Mouse (Mus musculus): ENCODE results near the gene Sipa1l1. TPM values are rescaled to one million over a fixed set of nuclear protein-coding genes. Genes with fewer than 3 reads are reported as not detected.

Sipa1l1 gene
- 4.3 and 5.5 TPM in 2 replicates for polyA plus RNA-seq (2015; fragmentation: Nextera tagmentation; extraction: Ambion mirVana)

GRCm38 (mm10) chr12:82168820-82169533 is at the start of gene Sipa1l1:
Sipa1l1 (plus strand) TSS chr12:82169320.
- H3K4me3 ChIP-seq (replicated peaks): peak within 1 kb of the TSS; percentile 85
- no peaks in the 10 kb centered on the region for H3K36me3 ChIP-seq
- ATAC-seq (ENCODE audit: low read depth): peak; percentile 89
- peak; percentile 87 for DNase-seq
- H3K4me2 ChIP-seq: peak within 1 kb of the TSS; percentile 90
- WGBS (ENCODE audit: insufficient replicate concordance): 1% methylated on average over 39 of the region's 43 CpGs
- no peaks in the 10 kb centered on the region for H3K9me3 ChIP-seq (replicated peaks)
- H3K4me1 ChIP-seq (replicated peaks): peaks cover 41% of the 10 kb centered on the region
- peak within 1 kb of the TSS; percentile 65 for H3K27ac ChIP-seq
- peak within 1 kb of the TSS; percentile 81 for H3K9ac ChIP-seq
- peaks cover 18% of the 10 kb centered on the region for H3K27me3 ChIP-seq

- ATAC-seq (ENCODE audit: low read depth) (no peak), DNase-seq (no peak)
- no peak overlapping the region for H3K4me3 ChIP-seq (replicated peaks)
- H3K9me3 ChIP-seq (replicated peaks): no peaks in the 10 kb centered on the region
- peaks cover 4% of the 10 kb centered on the region; the same call in 1 of the 2 replicates for H3K4me1 ChIP-seq (replicated peaks)
- H3K4me2 ChIP-seq: no peak overlapping the region
- H3K27ac ChIP-seq: no peak overlapping the region
- no peaks in the 10 kb centered on the region for H3K36me3 ChIP-seq
- no peaks in the 10 kb centered on the region for H3K27me3 ChIP-seq
- 52% methylated on average over 10 of the region's 10 CpGs for WGBS (ENCODE audit: insufficient replicate concordance)
- H3K9ac ChIP-seq: no peak overlapping the region
These were observed 47.2 kb upstream of the Sipa1l1 start for GRCm38 (mm10) chr12:82121947-82122346.

GRCm38 (mm10) chr12:82122450-82123249 is 46.5 kb upstream of the Sipa1l1 start:
- H3K4me3 ChIP-seq (replicated peaks): peak overlapping the region; percentile 6
- no peaks in the 10 kb centered on the region for H3K36me3 ChIP-seq
- DNase-seq (no peak), ATAC-seq (ENCODE audit: low read depth) (no peak)
- H3K9ac ChIP-seq: no peak overlapping the region
- H3K27me3 ChIP-seq: no peaks in the 10 kb centered on the region
- H3K27ac ChIP-seq: no peak overlapping the region
- H3K4me1 ChIP-seq (replicated peaks): peaks cover 4% of the 10 kb centered on the region; the same call in 1 of the 2 replicates
- H3K9me3 ChIP-seq (replicated peaks): no peaks in the 10 kb centered on the region
- WGBS (ENCODE audit: insufficient replicate concordance): 12% methylated on average over 22 of the region's 22 CpGs
- peak overlapping the region; percentile 35 for H3K4me2 ChIP-seq

GRCm38 (mm10) chr12:82126796-82127195 is 42.3 kb upstream of the Sipa1l1 start:
- Histone ChIP-seq H3K27ac (no peak overlapping the region), H3K9ac (no peak overlapping the region), H3K4me2 (no peak overlapping the region), H3K36me3 (no peaks in the 10 kb centered on the region), H3K4me1 (replicated peaks) (peaks cover 4% of the 10 kb centered on the region; the same call in 1 of the 2 replicates), H3K9me3 (replicated peaks) (no peaks in the 10 kb centered on the region), H3K27me3 (no peaks in the 10 kb centered on the region), H3K4me3 (replicated peaks) (no peak overlapping the region)
- no peak for DNase-seq
- WGBS (ENCODE audit: insufficient replicate concordance): 38% methylated on average over 3 of the region's 3 CpGs
- ATAC-seq (ENCODE audit: low read depth): no peak

DNA sequence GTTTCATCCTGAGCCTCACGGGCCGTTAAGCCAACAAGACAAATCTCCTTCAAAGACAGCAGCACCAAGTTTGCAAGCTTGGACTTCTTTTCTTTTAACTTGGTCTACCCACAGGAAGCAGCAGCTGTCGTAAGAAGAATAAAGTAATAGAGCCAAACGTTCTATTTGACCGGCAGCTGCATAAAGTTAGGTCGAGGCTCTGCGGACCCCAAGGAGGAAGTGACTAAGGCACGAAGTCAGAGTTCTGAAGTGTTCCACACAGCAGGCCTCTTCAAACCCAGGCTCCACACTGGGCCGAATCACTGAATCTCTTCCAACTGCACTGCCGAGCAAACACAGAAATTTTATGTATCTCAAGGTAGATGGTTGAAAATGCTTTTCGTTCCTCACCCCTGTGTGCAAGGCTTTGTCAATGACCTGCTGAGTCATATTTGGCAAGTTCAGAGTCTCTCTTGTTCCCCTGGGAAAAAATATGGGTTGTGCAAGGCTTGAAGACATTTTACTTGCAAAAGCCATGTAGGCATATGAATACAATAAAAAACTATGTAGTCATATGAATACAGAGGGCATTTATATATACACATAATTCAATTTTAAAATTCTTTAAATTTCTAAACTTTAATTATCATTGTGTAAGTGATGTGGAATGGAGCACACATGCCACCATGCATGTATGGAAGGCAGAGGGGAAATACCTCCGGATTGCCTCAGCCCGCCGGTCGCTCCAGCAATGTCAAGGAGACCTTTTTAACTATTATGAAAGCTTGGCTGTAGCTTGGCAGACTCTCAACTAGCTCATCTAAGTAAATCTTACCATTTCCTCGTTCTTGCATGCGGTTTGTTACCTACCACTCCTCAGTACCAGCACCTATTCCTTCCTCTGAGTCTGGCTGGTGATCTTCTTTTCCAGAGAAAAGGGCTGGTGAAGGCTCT is 29.6 kb upstream of the Sipa1l1 start:
- no peaks in the 10 kb centered on the region for H3K36me3 ChIP-seq
- H3K4me2 ChIP-seq: no peak overlapping the region
- no peaks in the 10 kb centered on the region for H3K4me1 ChIP-seq (replicated peaks)
- H3K4me3 ChIP-seq (replicated peaks): no peak overlapping the region
- no peaks in the 10 kb centered on the region for H3K9me3 ChIP-seq (replicated peaks)
- no peak overlapping the region for H3K27ac ChIP-seq
- H3K9ac ChIP-seq: no peak overlapping the region
- no peaks in the 10 kb centered on the region for H3K27me3 ChIP-seq
- WGBS (ENCODE audit: insufficient replicate concordance): 66% methylated on average over 17 of the region's 17 CpGs
- DNase-seq (no peak), ATAC-seq (ENCODE audit: low read depth) (no peak)

DNA sequence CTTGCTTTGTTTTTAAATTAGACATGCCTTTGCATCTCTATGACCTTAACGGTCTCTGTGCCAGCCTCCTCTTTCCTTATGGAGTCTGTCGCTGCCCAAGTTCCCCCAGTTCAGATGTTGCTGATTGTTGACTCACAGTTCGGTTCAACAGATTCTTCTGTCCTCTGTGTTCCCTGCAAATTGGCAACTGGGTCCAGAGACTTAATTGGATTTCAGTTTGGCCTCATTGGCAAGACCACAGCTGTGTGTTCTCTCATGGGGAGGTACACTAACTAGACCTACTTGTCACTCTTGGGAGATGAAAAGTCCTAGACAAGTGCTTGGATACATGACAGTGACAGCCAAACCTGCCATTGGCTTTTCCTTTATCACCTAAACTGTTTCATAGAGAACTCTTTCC is 25.7 kb upstream of the Sipa1l1 start:
- H3K4me2 ChIP-seq: no peak overlapping the region
- 76% methylated on average over 3 of the region's 3 CpGs for WGBS (ENCODE audit: insufficient replicate concordance)
- H3K4me3 ChIP-seq (replicated peaks): no peak overlapping the region
- H3K4me1 ChIP-seq (replicated peaks): no peaks in the 10 kb centered on the region
- DNase-seq: no peak
- no peaks in the 10 kb centered on the region for H3K27me3 ChIP-seq
- no peaks in the 10 kb centered on the region for H3K9me3 ChIP-seq (replicated peaks)
- no peak for ATAC-seq (ENCODE audit: low read depth)
- no peak overlapping the region for H3K9ac ChIP-seq
- H3K27ac ChIP-seq: no peak overlapping the region
- no peaks in the 10 kb centered on the region for H3K36me3 ChIP-seq

- Histone ChIP-seq H3K27ac (no peak overlapping the region), H3K36me3 (no peaks in the 10 kb centered on the region), H3K9me3 (replicated peaks) (no peaks in the 10 kb centered on the region), H3K4me3 (replicated peaks) (no peak overlapping the region), H3K27me3 (no peaks in the 10 kb centered on the region), H3K9ac (no peak overlapping the region), H3K4me2 (no peak overlapping the region), H3K4me1 (replicated peaks) (no peaks in the 10 kb centered on the region)
- no peak for ATAC-seq (ENCODE audit: low read depth)
- DNase-seq: no peak
These were observed 23.9 kb upstream of the Sipa1l1 start for GRCm38 (mm10) chr12:82145173-82145572.

DNA sequence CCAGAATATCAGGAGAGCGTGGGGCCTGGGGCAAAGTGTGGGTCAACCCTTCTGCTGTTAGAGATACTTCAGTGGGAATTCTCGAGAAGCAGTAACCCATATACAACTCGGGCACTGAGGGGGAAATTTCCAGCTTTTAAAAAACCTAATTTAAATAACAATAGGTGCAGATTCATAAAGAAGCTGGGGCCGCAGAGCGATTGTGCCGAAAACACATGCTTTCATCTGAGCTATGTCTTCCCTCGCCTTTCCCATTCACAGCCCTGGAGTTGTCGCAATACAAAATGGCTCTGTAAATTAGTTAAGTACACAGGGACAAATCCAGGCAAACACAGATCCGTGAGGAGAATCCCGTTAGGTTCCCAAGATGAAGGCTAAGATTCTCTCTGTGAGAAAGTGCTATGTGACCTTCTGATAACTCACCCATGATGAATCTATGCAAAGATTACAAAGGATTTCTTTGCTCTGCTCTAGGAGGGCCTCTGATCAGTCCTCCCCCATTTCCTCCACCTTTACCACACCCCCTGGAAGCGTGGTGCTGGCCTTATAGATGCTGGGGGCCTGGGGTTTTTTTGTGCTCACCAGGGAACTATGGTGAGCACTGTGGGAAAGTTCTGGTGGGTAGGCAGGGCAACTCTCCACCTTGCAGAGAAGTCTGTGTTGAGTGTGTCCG is 22.0 kb upstream of the Sipa1l1 start:
- Histone ChIP-seq H3K27ac (no peak overlapping the region), H3K36me3 (no peaks in the 10 kb centered on the region), H3K9ac (no peak overlapping the region), H3K27me3 (no peaks in the 10 kb centered on the region), H3K4me3 (replicated peaks) (no peak overlapping the region), H3K4me2 (no peak overlapping the region), H3K9me3 (replicated peaks) (no peaks in the 10 kb centered on the region), H3K4me1 (replicated peaks) (no peaks in the 10 kb centered on the region)
- DNase-seq (no peak), ATAC-seq (ENCODE audit: low read depth) (no peak)
- 60% methylated on average over 12 of the region's 12 CpGs for WGBS (ENCODE audit: insufficient replicate concordance)

DNA sequence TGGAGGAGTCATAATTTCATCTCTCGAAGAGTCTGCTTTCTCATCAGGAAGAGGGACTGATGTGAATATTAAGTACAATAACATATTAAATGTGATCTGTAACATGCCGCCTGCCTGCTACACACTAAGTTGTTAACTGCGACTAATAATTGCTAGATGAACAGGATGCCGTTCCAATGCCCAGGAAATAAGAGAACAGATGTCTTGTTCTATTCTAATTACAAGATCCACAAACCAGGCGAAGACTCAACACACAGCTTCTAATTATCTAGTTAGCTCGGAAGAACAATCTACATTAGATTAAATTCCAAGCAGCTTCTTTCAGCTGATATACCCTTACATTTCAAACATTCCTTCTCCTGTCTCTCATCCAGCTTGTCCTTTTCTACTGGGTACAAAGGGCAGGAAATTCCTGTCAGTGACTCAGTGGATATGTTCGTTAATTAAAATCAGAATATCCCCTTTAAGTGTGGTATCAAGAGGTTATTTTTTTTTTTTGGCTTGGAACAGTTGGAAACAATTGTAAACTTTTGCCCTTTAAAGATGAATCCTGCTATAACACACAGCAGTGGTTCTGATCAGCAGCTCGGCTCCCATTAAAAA is 20.7 kb upstream of the Sipa1l1 start:
- H3K4me3 ChIP-seq (replicated peaks): no peak overlapping the region
- no peaks in the 10 kb centered on the region for H3K9me3 ChIP-seq (replicated peaks)
- no peaks in the 10 kb centered on the region for H3K36me3 ChIP-seq
- no peak overlapping the region for H3K27ac ChIP-seq
- ATAC-seq (ENCODE audit: low read depth) (no peak), DNase-seq (no peak)
- 58% methylated on average over 8 of the region's 8 CpGs for WGBS (ENCODE audit: insufficient replicate concordance)
- no peak overlapping the region for H3K4me2 ChIP-seq
- H3K4me1 ChIP-seq (replicated peaks): no peaks in the 10 kb centered on the region
- no peaks in the 10 kb centered on the region for H3K27me3 ChIP-seq
- H3K9ac ChIP-seq: no peak overlapping the region

- no peak overlapping the region for H3K27ac ChIP-seq
- no peak for ATAC-seq (ENCODE audit: low read depth)
- 26% methylated on average over 2 of the region's 2 CpGs for WGBS (ENCODE audit: insufficient replicate concordance)
- no peaks in the 10 kb centered on the region for H3K9me3 ChIP-seq (replicated peaks)
- no peaks in the 10 kb centered on the region for H3K27me3 ChIP-seq
- H3K4me3 ChIP-seq (replicated peaks): no peak overlapping the region
- no peak for DNase-seq
- H3K4me2 ChIP-seq: no peak overlapping the region
- no peaks in the 10 kb centered on the region for H3K36me3 ChIP-seq
- H3K4me1 ChIP-seq (replicated peaks): no peaks in the 10 kb centered on the region
- no peak overlapping the region for H3K9ac ChIP-seq
These were observed 18.1 kb upstream of the Sipa1l1 start for GRCm38 (mm10) chr12:82151019-82151418.

All from liver, embryonic 13.5 days (tissue).